Comparison of ENCODE assay signal across 10 mouse cellular contexts in the genomic region with DNA sequence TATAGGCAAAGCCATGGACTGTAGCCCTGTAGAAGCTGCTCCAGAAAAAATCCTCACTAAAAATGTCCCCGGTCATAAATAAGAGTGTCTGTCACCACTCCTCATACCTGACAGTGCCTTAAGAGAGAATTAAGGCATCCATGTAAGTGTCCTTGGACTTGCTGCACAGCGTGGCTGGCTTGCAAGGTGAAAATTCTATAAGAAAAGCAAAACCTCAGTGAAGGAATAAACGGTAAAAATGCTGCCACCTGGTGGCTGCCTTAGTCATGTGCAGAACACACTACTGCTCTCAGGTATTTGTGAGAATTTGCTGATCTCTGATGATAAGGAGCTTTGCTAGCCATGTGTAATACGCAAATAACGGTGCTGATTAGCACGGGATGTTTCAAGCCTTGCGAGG.
DNase-seq lines count a peak whose midpoint lies in the region; ATAC-seq and TF ChIP-seq lines count a peak whose summit lies in the region.
"Had no signal": no experiment of that assay in that cellular context is flagged by ENCODE, and none has a peak within 500 bp of the region (broad histone marks: within the 10 kb centered on the region; RNA-seq: fewer than 3 reads in every experiment).

No protein-coding gene starts in this region.

- no peaks in the 10 kb centered on the region for H3K9me3 ChIP-seq in forebrain, embryonic 10.5 days
- no peaks in the 10 kb centered on the region for H3K9me3 ChIP-seq in forebrain, embryonic 12.5 days
- no peaks in the 10 kb centered on the region for H3K9me3 ChIP-seq in forebrain, embryonic 13.5 days (replicated peaks)
- H3K9me3 ChIP-seq in liver, postnatal 0 days (ENCODE audit: low read length), result no peaks in the 10 kb centered on the region
- H3K9me3 ChIP-seq: heart, embryonic 15.5 days; stomach, embryonic 15.5 days had no signal

- no peaks in the 10 kb centered on the region for H3K36me3 ChIP-seq in forebrain, embryonic 10.5 days (replicated peaks)
- H3K36me3 ChIP-seq in forebrain, embryonic 12.5 days (replicated peaks), result no peaks in the 10 kb centered on the region
- no peaks in the 10 kb centered on the region for H3K36me3 ChIP-seq in forebrain, embryonic 13.5 days (ENCODE audit: poor library complexity, severe bottlenecking)
- no peaks in the 10 kb centered on the region for H3K36me3 ChIP-seq in liver, postnatal 0 days (replicated peaks; ENCODE audit: insufficient read depth, low read length)
- H3K36me3 ChIP-seq: heart, embryonic 15.5 days; stomach, embryonic 15.5 days had no signal

- H3K4me2 ChIP-seq in forebrain, embryonic 12.5 days, result no peak overlapping the region
- no peak overlapping the region for H3K4me2 ChIP-seq in forebrain, embryonic 13.5 days
- H3K4me2 ChIP-seq in liver, postnatal 0 days (ENCODE audit: low read depth, low read length), result no peak overlapping the region
- H3K4me2 ChIP-seq: heart, embryonic 15.5 days; stomach, embryonic 15.5 days had no signal

- peak; percentile 42 for DNase-seq in forebrain, embryonic 10.5 days (ENCODE audit: extremely low spot score, low spot score)
- DNase-seq in 416B (ENCODE audit: low read depth), result peak; percentile 42
- peak; percentile 42 for DNase-seq in brain, embryonic 18.5 days (ENCODE audit: low read depth, low spot score)
- DNase-seq in kidney, postnatal 14 days, result peak; percentile 23
- peak; percentile 49 for DNase-seq in liver, postnatal 0 days
- peak; percentile 81 for DNase-seq in right cerebral cortex, adult 2 months (ENCODE audit: low spot score in 2 of 2)

- H3K9ac ChIP-seq in forebrain, embryonic 12.5 days, result no peak overlapping the region
- no peak overlapping the region for H3K9ac ChIP-seq in forebrain, embryonic 13.5 days
- H3K9ac ChIP-seq in liver, postnatal 0 days (replicated peaks), result no peak overlapping the region
- H3K9ac ChIP-seq: heart, embryonic 15.5 days; stomach, embryonic 15.5 days had no signal

- ATAC-seq in forebrain, embryonic 12.5 days (ENCODE audit: low FRiP score), result no peak
- peak; percentile 72 for ATAC-seq in forebrain, embryonic 13.5 days
- ATAC-seq in liver, postnatal 0 days, result no peak

- no peaks in the 10 kb centered on the region for H3K27me3 ChIP-seq in forebrain, embryonic 10.5 days (ENCODE audit: poor library complexity, severe bottlenecking)
- no peaks in the 10 kb centered on the region for H3K27me3 ChIP-seq in forebrain, embryonic 12.5 days
- H3K27me3 ChIP-seq in forebrain, embryonic 13.5 days, result no peaks in the 10 kb centered on the region
- H3K27me3 ChIP-seq in liver, postnatal 0 days (ENCODE audit: insufficient read depth, low read length), result no peaks in the 10 kb centered on the region
- H3K27me3 ChIP-seq: heart, embryonic 15.5 days; stomach, embryonic 15.5 days had no signal

- H3K4me3 ChIP-seq in forebrain, embryonic 10.5 days, result no peak overlapping the region
- H3K4me3 ChIP-seq in forebrain, embryonic 12.5 days (replicated peaks), result no peak overlapping the region
- no peak overlapping the region for H3K4me3 ChIP-seq in forebrain, embryonic 13.5 days
- H3K4me3 ChIP-seq in liver, postnatal 0 days (ENCODE audit: low read depth, low read length), result no peak overlapping the region
- H3K4me3 ChIP-seq: heart, embryonic 15.5 days; stomach, embryonic 15.5 days had no signal

- no peak overlapping the region for H3K27ac ChIP-seq in forebrain, embryonic 10.5 days
- H3K27ac ChIP-seq in forebrain, embryonic 12.5 days, result no peak overlapping the region
- no peak overlapping the region for H3K27ac ChIP-seq in forebrain, embryonic 13.5 days
- H3K27ac ChIP-seq in liver, postnatal 0 days (ENCODE audit: low read depth), result no peak overlapping the region
- H3K27ac ChIP-seq: heart, embryonic 15.5 days; stomach, embryonic 15.5 days had no signal

- peak; percentile 73 for TF ChIP-seq CTCF in liver, postnatal 0 days (IDR thresholded peaks at IDR 0.05; ENCODE audit: low read depth)

- no peak for TF ChIP-seq EP300 in liver, postnatal 0 days (IDR thresholded peaks at IDR 0.05; ENCODE audit: low read depth)

- WGBS in forebrain, embryonic 10.5 days, result 39% methylated on average over 7 of the region's 7 CpGs
- WGBS in forebrain, embryonic 12.5 days, result 35% methylated on average over 7 of the region's 7 CpGs
- 36% methylated on average over 7 of the region's 7 CpGs for WGBS in forebrain, embryonic 13.5 days
- WGBS in liver, postnatal 0 days (ENCODE audit: insufficient replicate concordance), result 24% methylated on average over 7 of the region's 7 CpGs

- no peaks in the 10 kb centered on the region for H3K4me1 ChIP-seq in forebrain, embryonic 10.5 days
- H3K4me1 ChIP-seq in forebrain, embryonic 12.5 days, result no peaks in the 10 kb centered on the region
- H3K4me1 ChIP-seq in forebrain, embryonic 13.5 days, result no peaks in the 10 kb centered on the region
- no peaks in the 10 kb centered on the region for H3K4me1 ChIP-seq in liver, postnatal 0 days (ENCODE audit: insufficient read depth)
- H3K4me1 ChIP-seq: heart, embryonic 15.5 days; stomach, embryonic 15.5 days had no signal

Comparison
In these comparisons a context has a peak if more than half of its experiments do, and no peak if none do; other contexts are left out.
1. DNase-seq: peak in every context shown above with its lines; median percentile 81 in right cerebral cortex, adult 2 months; 49 in liver, postnatal 0 days; 42 in forebrain, embryonic 10.5 days; 42 in 416B; 42 in brain, embryonic 18.5 days; 23 in kidney, postnatal 14 days.